Mouse (Mus musculus) liver, embryonic 13.5 days (tissue): ENCODE results near the gene Cd300c2. TPM values are rescaled to one million over a fixed set of nuclear protein-coding genes. Genes with fewer than 3 reads are reported as not detected.
A peak's percentile ranks its signal among the peaks of the same experiment; 100 is the strongest.
"Not testable (repeated sequence)": the region's sequence is repeated elsewhere in the genome, so short reads cannot be mapped to it uniquely, and the experiment has no call there.

Source experiments
- ATAC-seq: fragments of 200-750 bp; cut with Nextera tagmentation; 2 replicates; pipeline ENCODE4 v1.8.0; 2017; ENCODE audit warnings: low read depth, mild to moderate bottlenecking, moderate number of reproducible peaks, moderate library complexity
- DNase-seq: peaks from one replicate; pipeline ENCODE4 v3.0.0; 2022
- H3K27ac ChIP-seq: fragments of 300-500 bp; sonication (generic); 2 replicates; pipeline ENCODE4 v1.5.1; 2015; ENCODE audit warnings: moderate library complexity, mild to moderate bottlenecking, inconsistent platforms
- H3K27me3 ChIP-seq: fragments of 300-500 bp; sonication (generic); 2 replicates; pipeline ENCODE4 v1.6.1; 2015; ENCODE audit warnings: mild to moderate bottlenecking, inconsistent platforms
- H3K36me3 ChIP-seq: fragments of 300-500 bp; sonication (generic); 2 replicates; pipeline ENCODE4 v1.6.1; 2015; ENCODE audit warnings: mild to moderate bottlenecking, inconsistent platforms
- H3K4me1 ChIP-seq: fragments of 300-500 bp; sonication (generic); replicated peaks from 2 replicates; pipeline ENCODE4 v1.6.1; 2015; ENCODE audit warnings: inconsistent platforms
- H3K4me2 ChIP-seq: fragments of 300-500 bp; sonication (generic); 2 replicates; pipeline ENCODE4 v1.6.1; 2015; ENCODE audit warnings: inconsistent platforms, mild to moderate bottlenecking, moderate library complexity
- H3K4me3 ChIP-seq: fragments of 300-500 bp; sonication (generic); replicated peaks from 2 replicates; pipeline ENCODE4 v1.5.1; 2015; ENCODE audit warnings: mild to moderate bottlenecking, inconsistent platforms
- H3K9ac ChIP-seq: fragments of 300-500 bp; sonication (generic); 2 replicates; pipeline ENCODE4 v1.6.1; 2015; ENCODE audit warnings: mild to moderate bottlenecking, inconsistent platforms
- H3K9me3 ChIP-seq: fragments of 300-500 bp; sonication (generic); replicated peaks from 2 replicates; pipeline ENCODE4 v1.6.1; 2016; ENCODE audit warnings: inconsistent platforms
- WGBS: fragments of 180-500 bp; shearing (Covaris S2); methylation state at CpG from one replicate; pipeline ENCODE4 v1.1.7; 2015; ENCODE audit not compliant: insufficient replicate concordance; 5-methylcytosine and 5-hydroxymethylcytosine counted together
- polyA plus RNA-seq: library from polyadenylated mRNA; unstranded; fragments of >200 nt; fragmentation: Nextera tagmentation; extraction: Ambion mirVana; gene quantifications from 2 replicates; pipeline ENCODE4 v1.2.1, GENCODE M21; 2015

Gene Cd300c2
- 4.2 and 4.9 TPM in 2 replicates for polyA plus RNA-seq

DNA sequence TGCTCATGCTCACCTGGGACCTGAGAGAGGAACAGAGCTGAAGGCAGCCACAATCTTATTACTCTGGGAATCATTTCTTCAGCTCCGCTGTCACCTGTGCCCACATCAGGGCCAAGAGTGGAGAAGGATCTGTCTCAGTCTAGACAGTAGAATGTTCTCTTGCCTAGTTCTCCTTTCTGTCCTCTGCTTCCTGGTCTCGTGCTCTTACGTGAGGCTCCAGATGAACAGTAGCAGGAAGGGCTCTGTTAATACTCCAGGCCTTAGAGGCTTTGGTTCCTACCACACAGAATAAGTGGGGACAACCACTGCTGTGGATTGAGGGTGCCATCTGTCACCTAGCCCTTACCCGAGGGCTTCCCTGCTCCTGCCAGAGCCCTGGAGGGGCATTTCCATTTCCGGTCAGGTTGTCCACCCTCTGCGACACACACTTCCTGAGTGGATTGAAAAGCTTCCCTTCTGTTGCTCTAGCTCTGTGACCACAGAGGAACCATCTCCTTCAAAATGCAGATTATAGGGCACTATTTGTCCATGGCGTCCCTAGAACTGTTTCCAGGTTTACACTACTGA is at the start of gene Cd300c2:
Gene Cd300c2, minus strand, starts transcription at position 407 of the 567 bp plus-strand sequence.
- no peak within 1 kb of the TSS for H3K4me3 ChIP-seq
- no peak for DNase-seq
- no peaks in the 10 kb centered on the region for H3K4me1 ChIP-seq
- H3K36me3 ChIP-seq: no peaks in the 10 kb centered on the region
- ATAC-seq: no peak
- WGBS: 38% methylated on average over 7 of the region's 7 CpGs
- no peaks in the 10 kb centered on the region for H3K9me3 ChIP-seq
- H3K9ac ChIP-seq: no peak within 1 kb of the TSS
- H3K27ac ChIP-seq: peak within 1 kb of the TSS; percentile 29; the same call in 1 of the 2 replicates
- no peaks in the 10 kb centered on the region for H3K27me3 ChIP-seq
- no peak within 1 kb of the TSS for H3K4me2 ChIP-seq

DNA sequence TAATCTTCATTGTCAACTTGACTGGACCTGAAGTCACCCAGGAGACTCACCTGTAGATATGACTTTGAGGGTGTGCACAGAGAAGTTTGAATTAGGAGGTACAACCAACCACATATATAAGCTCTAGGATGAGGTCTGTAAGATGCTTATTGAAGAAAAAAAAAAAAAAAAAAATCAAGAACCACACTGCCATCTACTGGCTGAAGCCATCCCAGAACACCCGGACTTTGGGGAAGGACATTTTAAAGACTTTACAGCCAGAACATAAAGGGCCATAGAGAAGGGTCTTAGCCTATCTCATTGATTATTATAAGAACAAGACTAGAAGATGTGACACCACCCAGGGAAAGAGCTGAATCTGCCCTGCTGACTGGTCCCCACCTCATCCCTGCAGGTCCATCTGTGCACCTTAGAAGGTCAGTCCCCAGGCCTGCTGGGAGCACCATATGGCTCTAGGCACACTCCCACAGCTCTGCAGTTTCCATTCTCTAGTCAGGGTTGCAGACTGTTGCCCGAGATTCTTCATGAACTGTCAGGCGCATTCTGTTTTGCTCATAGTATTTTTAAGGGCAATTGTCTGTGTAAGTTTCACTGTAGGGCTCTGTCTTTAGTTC is 47.7 kb upstream of the Cd300c2 start:
- DNase-seq: no peak
- H3K36me3 ChIP-seq: no peaks in the 10 kb centered on the region
- H3K27me3 ChIP-seq: no peaks in the 10 kb centered on the region
- H3K9me3 ChIP-seq: no peaks in the 10 kb centered on the region
- no peak for ATAC-seq
- no peak overlapping the region for H3K27ac ChIP-seq
- H3K4me3 ChIP-seq: no peak overlapping the region
- H3K9ac ChIP-seq: no peak overlapping the region
- H3K4me2 ChIP-seq: no peak overlapping the region
- 35% methylated on average over 3 of the region's 3 CpGs for WGBS
- H3K4me1 ChIP-seq: no peaks in the 10 kb centered on the region

- no peak within 1 kb of the TSS for H3K4me3 ChIP-seq
- no peak for ATAC-seq
- no peaks in the 10 kb centered on the region for H3K9me3 ChIP-seq
- H3K4me2 ChIP-seq: no peak within 1 kb of the TSS
- H3K9ac ChIP-seq: no peak within 1 kb of the TSS
- WGBS: 41% methylated on average over 2 of the region's 2 CpGs
- no peak for DNase-seq
- H3K27me3 ChIP-seq: no peaks in the 10 kb centered on the region
- no peaks in the 10 kb centered on the region for H3K36me3 ChIP-seq
- no peaks in the 10 kb centered on the region for H3K4me1 ChIP-seq
- no peak within 1 kb of the TSS for H3K27ac ChIP-seq
These were observed 46.6 kb upstream of the Cd300c2 start, which contains the start of gene Cd300ld3 for GRCm38 (mm10) chr11:115048259-115048658. TSS of gene Cd300ld3 (minus strand) at chr11:115048409.

DNA sequence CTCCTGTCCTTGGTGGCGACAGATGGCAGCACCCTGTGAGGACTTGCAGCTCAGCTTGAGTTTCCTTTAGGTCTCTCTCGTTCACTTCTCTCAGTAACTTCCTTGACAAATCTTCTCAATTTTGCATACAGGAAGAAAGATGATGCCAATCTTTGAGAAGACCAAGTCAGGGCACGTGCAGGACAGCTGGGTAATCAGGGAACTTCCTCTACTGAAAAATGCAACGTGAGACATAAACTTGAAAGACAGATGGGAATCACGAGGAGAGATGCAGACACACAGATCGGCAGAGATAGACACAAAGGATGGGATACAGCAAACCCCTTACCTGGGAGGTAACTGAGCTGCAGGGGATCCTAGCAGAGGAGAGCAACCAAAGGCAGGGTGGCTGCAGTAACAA is 36.0 kb upstream of the Cd300c2 start, which contains the start of gene Cd300ld5:
Gene Cd300ld5, minus strand, starts transcription at position 101 of the 400 bp plus-strand sequence.
- no CpG with 5 or more reads among the region's 6 CpGs for WGBS
- not testable (repeated sequence) for H3K9me3 ChIP-seq, H3K27ac ChIP-seq, ATAC-seq, H3K9ac ChIP-seq, H3K4me3 ChIP-seq, H3K4me1 ChIP-seq, H3K27me3 ChIP-seq, H3K36me3 ChIP-seq, H3K4me2 ChIP-seq, DNase-seq

DNA sequence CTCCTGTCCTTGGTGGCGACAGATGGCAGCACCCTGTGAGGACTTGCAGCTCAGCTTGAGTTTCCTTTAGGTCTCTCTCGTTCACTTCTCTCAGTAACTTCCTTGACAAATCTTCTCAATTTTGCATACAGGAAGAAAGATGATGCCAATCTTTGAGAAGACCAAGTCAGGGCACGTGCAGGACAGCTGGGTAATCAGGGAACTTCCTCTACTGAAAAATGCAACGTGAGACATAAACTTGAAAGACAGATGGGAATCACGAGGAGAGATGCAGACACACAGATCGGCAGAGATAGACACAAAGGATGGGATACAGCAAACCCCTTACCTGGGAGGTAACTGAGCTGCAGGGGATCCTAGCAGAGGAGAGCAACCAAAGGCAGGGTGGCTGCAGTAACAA is 25.2 kb upstream of the Cd300c2 start, which contains the start of gene Cd300ld4:
Gene Cd300ld4, minus strand, starts transcription at position 101 of the 400 bp plus-strand sequence.
- not testable (repeated sequence) for H3K27ac ChIP-seq, H3K9me3 ChIP-seq, H3K36me3 ChIP-seq, H3K4me3 ChIP-seq, ATAC-seq, H3K4me2 ChIP-seq, H3K9ac ChIP-seq, H3K4me1 ChIP-seq, H3K27me3 ChIP-seq, DNase-seq
- WGBS: no CpG with 5 or more reads among the region's 6 CpGs

GRCm38 (mm10) chr11:115016093-115016492 is 14.4 kb upstream of the Cd300c2 start, which contains the start of gene Cd300ld2:
TSS of gene Cd300ld2 (minus strand) at chr11:115016193.
- not testable (repeated sequence) for H3K9me3 ChIP-seq, ATAC-seq, DNase-seq, H3K4me2 ChIP-seq, H3K4me3 ChIP-seq, H3K27me3 ChIP-seq, H3K4me1 ChIP-seq, H3K9ac ChIP-seq, H3K36me3 ChIP-seq, H3K27ac ChIP-seq
- WGBS: no CpG with 5 or more reads among the region's 7 CpGs

- Histone ChIP-seq H3K4me3 (no peak overlapping the region), H3K27ac (peak overlapping the region; percentile 34; the same call in 1 of the 2 replicates), H3K9me3 (no peaks in the 10 kb centered on the region), H3K4me2 (no peak overlapping the region), H3K27me3 (no peaks in the 10 kb centered on the region), H3K36me3 (no peaks in the 10 kb centered on the region), H3K9ac (no peak overlapping the region), H3K4me1 (no peaks in the 10 kb centered on the region)
- DNase-seq (peak; percentile 5), ATAC-seq (peak; percentile 23; the same call in 1 of the 2 replicates)
- 21% methylated on average over 5 of the region's 5 CpGs for WGBS
These were observed 2.4 kb upstream of the Cd300c2 start for GRCm38 (mm10) chr11:115004070-115004469.

DNA sequence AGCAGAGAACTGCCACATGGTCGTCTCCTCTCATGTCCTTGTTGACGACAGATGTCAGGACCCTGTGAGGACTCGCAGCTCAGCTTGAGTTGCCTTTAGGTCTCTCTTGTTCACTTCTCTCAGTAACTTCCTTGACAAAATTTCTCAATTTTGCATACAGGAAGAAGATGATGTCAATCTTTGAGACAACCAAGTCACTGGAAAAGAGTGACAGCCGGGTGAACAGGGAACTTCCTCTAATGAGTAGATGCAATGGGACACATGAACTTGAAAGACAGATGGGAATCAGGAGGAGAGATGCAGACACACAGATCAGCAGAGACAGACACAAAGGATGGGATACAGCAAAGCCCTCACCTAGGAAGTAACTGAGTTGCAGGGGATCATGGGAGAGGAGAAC is 11.9 kb downstream of the Cd300c2 start, which contains the start of gene Cd300ld:
Gene Cd300ld, minus strand, starts transcription at position 130 of the 400 bp plus-strand sequence.
- ATAC-seq (no peak), DNase-seq (no peak)
- H3K36me3 ChIP-seq: no peaks in the 10 kb centered on the region
- no peak within 1 kb of the TSS for H3K4me2 ChIP-seq
- H3K4me3 ChIP-seq: no peak within 1 kb of the TSS
- H3K9me3 ChIP-seq: no peaks in the 10 kb centered on the region
- H3K27me3 ChIP-seq: no peaks in the 10 kb centered on the region
- WGBS: 28% methylated on average over 4 of the region's 4 CpGs
- H3K27ac ChIP-seq: no peak within 1 kb of the TSS
- H3K4me1 ChIP-seq: no peaks in the 10 kb centered on the region
- no peak within 1 kb of the TSS for H3K9ac ChIP-seq

GRCm38 (mm10) chr11:114981866-114982265 is 19.8 kb downstream of the Cd300c2 start:
- DNase-seq: no peak
- no peak overlapping the region for H3K4me3 ChIP-seq

GRCm38 (mm10) chr11:114972726-114973125 is 29.0 kb downstream of the Cd300c2 start:
- Histone ChIP-seq H3K4me2 (no peak overlapping the region), H3K36me3 (no peaks in the 10 kb centered on the region), H3K4me1 (no peaks in the 10 kb centered on the region), H3K9ac (no peak overlapping the region), H3K4me3 (no peak overlapping the region), H3K9me3 (peaks cover 20% of the 10 kb centered on the region; the same call in 1 of the 2 replicates), H3K27me3 (no peaks in the 10 kb centered on the region), H3K27ac (no peak overlapping the region)
- no peak for DNase-seq
- 74% methylated on average over 10 of the region's 10 CpGs for WGBS
- ATAC-seq: no peak

More at GRCm38 (mm10) chr11:114981866-114982265, 19.8 kb downstream of the Cd300c2 start:
- Histone ChIP-seq H3K27me3 (no peaks in the 10 kb centered on the region), H3K36me3 (no peaks in the 10 kb centered on the region), H3K4me2 (no peak overlapping the region), H3K27ac (no peak overlapping the region), H3K4me1 (no peaks in the 10 kb centered on the region), H3K9me3 (peaks cover 5% of the 10 kb centered on the region; the same call in 1 of the 2 replicates), H3K9ac (no peak overlapping the region)
- 51% methylated on average over 4 of the region's 4 CpGs for WGBS
- no peak for ATAC-seq

GRCm38 (mm10) chr11:114968752-114969207 is 32.9 kb downstream of the Cd300c2 start, which contains the start of gene Cd300c:
TSS of gene Cd300c (minus strand) at chr11:114969157.
- DNase-seq (no peak), ATAC-seq (0 out of 2 replicates have a peak, but pooled peaks have one; percentile 34)
- H3K4me3 ChIP-seq: no peak within 1 kb of the TSS
- H3K9ac ChIP-seq: no peak within 1 kb of the TSS
- WGBS: 54% methylated on average over 9 of the region's 9 CpGs
- H3K4me1 ChIP-seq: no peaks in the 10 kb centered on the region
- no peaks in the 10 kb centered on the region for H3K27me3 ChIP-seq
- H3K9me3 ChIP-seq: peaks cover 12% of the 10 kb centered on the region; the same call in 1 of the 2 replicates
- H3K4me2 ChIP-seq: no peak within 1 kb of the TSS
- no peak within 1 kb of the TSS; the same call in 1 of the 2 replicates for H3K27ac ChIP-seq
- H3K36me3 ChIP-seq: no peaks in the 10 kb centered on the region
